Mouse (Mus musculus): Measurements from ENCODE around the gene Galnt11. TPM values are rescaled to one million over a fixed set of nuclear protein-coding genes. Genes with fewer than 3 reads are reported as not detected.
"Not testable (repeated sequence)": the region's sequence is repeated elsewhere in the genome, so short reads cannot be mapped to it uniquely, and the experiment has no call there.

Galnt11 gene
- polyA plus RNA-seq, 1 experiment: 44.2 TPM

- DNase-seq: no peak
- no peak overlapping the region for H3K4me3 ChIP-seq (replicated peaks; ENCODE audit: insufficient read depth, low read depth, low read length)
- H3K4me1 ChIP-seq (ENCODE audit: control insufficient read depth, insufficient read depth, low read length): no peaks in the 10 kb centered on the region
- no peak overlapping the region for H3K27ac ChIP-seq (ENCODE audit: insufficient read depth, low read length)
- H3K27me3 ChIP-seq (ENCODE audit: control insufficient read depth, insufficient read depth, low read length): no peaks in the 10 kb centered on the region
- TF ChIP-seq CTCF (IDR thresholded peaks at IDR 0.05; ENCODE audit: borderline replicate concordance, insufficient read depth, low read depth, low read length) (no peak), POLR2A (IDR thresholded peaks at IDR 0.05; ENCODE audit: borderline replicate concordance, insufficient read depth, low read length) (no peak)
These were observed 34.0 kb upstream of the Galnt11 start for GRCm38 (mm10) chr5:25187727-25188126.

- TF ChIP-seq POLR2A (IDR thresholded peaks at IDR 0.05; ENCODE audit: borderline replicate concordance, insufficient read depth, low read length) (no peak), CTCF (IDR thresholded peaks at IDR 0.05; ENCODE audit: borderline replicate concordance, insufficient read depth, low read depth, low read length) (peak; percentile 25; the same call in 1 of the 2 replicates)
- H3K27ac ChIP-seq (ENCODE audit: insufficient read depth, low read length): no peak overlapping the region
- H3K27me3 ChIP-seq (ENCODE audit: control insufficient read depth, insufficient read depth, low read length): no peaks in the 10 kb centered on the region
- no peak for DNase-seq
- 65% methylated on average over 1 of the region's 1 CpGs for WGBS
- H3K4me3 ChIP-seq (replicated peaks; ENCODE audit: insufficient read depth, low read depth, low read length): no peak overlapping the region
- H3K4me1 ChIP-seq (ENCODE audit: control insufficient read depth, insufficient read depth, low read length): no peaks in the 10 kb centered on the region
These were observed 32.9 kb upstream of the Galnt11 start for GRCm38 (mm10) chr5:25188802-25189201.

GRCm38 (mm10) chr5:25190521-25190920 lies 31.2 kb upstream of the Galnt11 start:
- Histone ChIP-seq H3K4me3 (replicated peaks; ENCODE audit: insufficient read depth, low read depth, low read length) (no peak overlapping the region), H3K27ac (ENCODE audit: insufficient read depth, low read length) (no peak overlapping the region), H3K27me3 (ENCODE audit: control insufficient read depth, insufficient read depth, low read length) (no peaks in the 10 kb centered on the region), H3K4me1 (ENCODE audit: control insufficient read depth, insufficient read depth, low read length) (no peaks in the 10 kb centered on the region)
- no peak for TF ChIP-seq POLR2A (IDR thresholded peaks at IDR 0.05; ENCODE audit: borderline replicate concordance, insufficient read depth, low read length)
- 82% methylated on average over 2 of the region's 2 CpGs for WGBS
- DNase-seq: no peak

GRCm38 (mm10) chr5:25211872-25212271 lies 9.8 kb upstream of the Galnt11 start:
- no peaks in the 10 kb centered on the region for H3K27me3 ChIP-seq (ENCODE audit: control insufficient read depth, insufficient read depth, low read length)
- no peaks in the 10 kb centered on the region for H3K4me1 ChIP-seq (ENCODE audit: control insufficient read depth, insufficient read depth, low read length)
- TF ChIP-seq CTCF (IDR thresholded peaks at IDR 0.05; ENCODE audit: borderline replicate concordance, insufficient read depth, low read depth, low read length) (no peak), POLR2A (IDR thresholded peaks at IDR 0.05; ENCODE audit: borderline replicate concordance, insufficient read depth, low read length) (no peak)
- no peak overlapping the region for H3K4me3 ChIP-seq (replicated peaks; ENCODE audit: insufficient read depth, low read depth, low read length)
- WGBS: 76% methylated on average over 1 of the region's 1 CpGs
- H3K27ac ChIP-seq (ENCODE audit: insufficient read depth, low read length): no peak overlapping the region
- DNase-seq: no peak

- not testable (repeated sequence) for H3K27me3 ChIP-seq (ENCODE audit: control insufficient read depth, insufficient read depth, low read length); H3K27ac ChIP-seq (ENCODE audit: insufficient read depth, low read length); H3K4me3 ChIP-seq (replicated peaks; ENCODE audit: insufficient read depth, low read depth, low read length); DNase-seq; H3K4me1 ChIP-seq (ENCODE audit: control insufficient read depth, insufficient read depth, low read length)
These were observed 8.5 kb upstream of the Galnt11 start for GRCm38 (mm10) chr5:25213216-25213615.

GRCm38 (mm10) chr5:25215006-25215405 lies 6.7 kb upstream of the Galnt11 start:
- 31% methylated on average over 6 of the region's 6 CpGs for WGBS
- no peak overlapping the region for H3K27ac ChIP-seq (ENCODE audit: insufficient read depth, low read length)
- no peaks in the 10 kb centered on the region for H3K4me1 ChIP-seq (ENCODE audit: control insufficient read depth, insufficient read depth, low read length)
- no peak for DNase-seq
- H3K27me3 ChIP-seq (ENCODE audit: control insufficient read depth, insufficient read depth, low read length): no peaks in the 10 kb centered on the region
- no peak overlapping the region for H3K4me3 ChIP-seq (replicated peaks; ENCODE audit: insufficient read depth, low read depth, low read length)
- no peak for TF ChIP-seq CTCF (IDR thresholded peaks at IDR 0.05; ENCODE audit: borderline replicate concordance, insufficient read depth, low read depth, low read length)
- TF ChIP-seq POLR2A (IDR thresholded peaks at IDR 0.05; ENCODE audit: borderline replicate concordance, insufficient read depth, low read length): no peak

- Histone ChIP-seq H3K27me3 (ENCODE audit: control insufficient read depth, insufficient read depth, low read length) (no peaks in the 10 kb centered on the region), H3K27ac (ENCODE audit: insufficient read depth, low read length) (peak within 1 kb of the TSS; percentile 79), H3K4me3 (replicated peaks; ENCODE audit: insufficient read depth, low read depth, low read length) (peak within 1 kb of the TSS; percentile 56), H3K4me1 (ENCODE audit: control insufficient read depth, insufficient read depth, low read length) (no peaks in the 10 kb centered on the region; the same call in 1 of the 2 replicates)
- 2% methylated on average over 72 of the region's 72 CpGs for WGBS
- TF ChIP-seq CTCF (IDR thresholded peaks at IDR 0.05; ENCODE audit: borderline replicate concordance, insufficient read depth, low read depth, low read length) (no peak), POLR2A (IDR thresholded peaks at IDR 0.05; ENCODE audit: borderline replicate concordance, insufficient read depth, low read length) (peak; percentile 82)
- DNase-seq: peak; percentile 93 to 95
These were observed 1.3 kb downstream of the Galnt11 start, which contains the start of gene E130116L18Rik for GRCm38 (mm10) chr5:25222752-25223702. E130116L18Rik (minus strand) TSS chr5:25223153.

GRCm38 (mm10) chr5:25224377-25224776 lies 2.7 kb downstream of the Galnt11 start:
- 85% methylated on average over 1 of the region's 1 CpGs for WGBS
- not testable (repeated sequence) for H3K27me3 ChIP-seq (ENCODE audit: control insufficient read depth, insufficient read depth, low read length); DNase-seq; H3K27ac ChIP-seq (ENCODE audit: insufficient read depth, low read length); H3K4me3 ChIP-seq (replicated peaks; ENCODE audit: insufficient read depth, low read depth, low read length); H3K4me1 ChIP-seq (ENCODE audit: control insufficient read depth, insufficient read depth, low read length)

Measured in cerebellum, adult 2 months (tissue).